Mouse (Mus musculus) ES-Bruce4 (cell line): Measurements from ENCODE around the gene Gm5751. TPM values are rescaled to one million over a fixed set of nuclear protein-coding genes. Genes with fewer than 3 reads are reported as not detected.

Source experiments
- H3K27ac ChIP-seq: 2 replicates; pipeline ENCODE4 v1.5.1; 2012; ENCODE audit warnings: low read length, inconsistent platforms; ENCODE audit not compliant: insufficient read depth
- H3K27me3 ChIP-seq: 2 replicates; pipeline ENCODE4 v1.6.1; 2012; ENCODE audit warnings: mild to moderate bottlenecking, low read length, inconsistent platforms; ENCODE audit not compliant: control insufficient read depth, poor library complexity, insufficient read depth, severe bottlenecking
- H3K36me3 ChIP-seq: 2 replicates; pipeline ENCODE4 v1.6.1; 2012; ENCODE audit warnings: inconsistent platforms, mild to moderate bottlenecking, low read length, moderate library complexity; ENCODE audit not compliant: control insufficient read depth, poor library complexity, insufficient read depth, severe bottlenecking
- H3K4me1 ChIP-seq: one replicate; pipeline ENCODE4 v1.8.1; 2011; ENCODE audit warnings: low read length; ENCODE audit not compliant: control insufficient read depth, insufficient read depth
- H3K4me3 ChIP-seq: 2 replicates; pipeline ENCODE4 v1.5.1; 2011; ENCODE audit warnings: low read depth, mild to moderate bottlenecking, low read length
- H3K9ac ChIP-seq: 2 replicates; pipeline ENCODE4 v1.6.1; 2012; ENCODE audit warnings: low read depth, mild to moderate bottlenecking, inconsistent platforms; ENCODE audit not compliant: poor library complexity, severe bottlenecking
- H3K9me3 ChIP-seq: replicated peaks from 2 replicates; pipeline ENCODE4 v1.6.1; 2012; ENCODE audit warnings: mild to moderate bottlenecking, low read length, inconsistent platforms; ENCODE audit not compliant: control insufficient read depth, poor library complexity, insufficient read depth, severe bottlenecking
- CTCF ChIP-seq: IDR thresholded peaks from one replicate; pipeline ENCODE4 v1.8.1; 2011; ENCODE audit warnings: low read depth, low read length
- EP300 ChIP-seq: IDR thresholded peaks from 2 replicates; pipeline ENCODE4 v1.6.1; 2011; ENCODE audit warnings: low read depth, low read length; ENCODE audit not compliant: insufficient read depth
- POLR2A ChIP-seq: IDR thresholded peaks from one replicate; pipeline ENCODE4 v1.8.1; 2011; ENCODE audit warnings: low read length; ENCODE audit not compliant: insufficient read depth
- polyA plus RNA-seq: library from polyadenylated mRNA; stranded (reverse); fragments of >200 nt; gene quantifications from 2 replicates; pipeline ENCODE4 v1.2.4, GENCODE M21; 2011; ENCODE audit warnings: low read depth; ENCODE audit not compliant: missing spikeins, insufficient read depth, insufficient read length

Gm5751 gene
- polyA plus RNA-seq, 1 experiment = not detected

DNA sequence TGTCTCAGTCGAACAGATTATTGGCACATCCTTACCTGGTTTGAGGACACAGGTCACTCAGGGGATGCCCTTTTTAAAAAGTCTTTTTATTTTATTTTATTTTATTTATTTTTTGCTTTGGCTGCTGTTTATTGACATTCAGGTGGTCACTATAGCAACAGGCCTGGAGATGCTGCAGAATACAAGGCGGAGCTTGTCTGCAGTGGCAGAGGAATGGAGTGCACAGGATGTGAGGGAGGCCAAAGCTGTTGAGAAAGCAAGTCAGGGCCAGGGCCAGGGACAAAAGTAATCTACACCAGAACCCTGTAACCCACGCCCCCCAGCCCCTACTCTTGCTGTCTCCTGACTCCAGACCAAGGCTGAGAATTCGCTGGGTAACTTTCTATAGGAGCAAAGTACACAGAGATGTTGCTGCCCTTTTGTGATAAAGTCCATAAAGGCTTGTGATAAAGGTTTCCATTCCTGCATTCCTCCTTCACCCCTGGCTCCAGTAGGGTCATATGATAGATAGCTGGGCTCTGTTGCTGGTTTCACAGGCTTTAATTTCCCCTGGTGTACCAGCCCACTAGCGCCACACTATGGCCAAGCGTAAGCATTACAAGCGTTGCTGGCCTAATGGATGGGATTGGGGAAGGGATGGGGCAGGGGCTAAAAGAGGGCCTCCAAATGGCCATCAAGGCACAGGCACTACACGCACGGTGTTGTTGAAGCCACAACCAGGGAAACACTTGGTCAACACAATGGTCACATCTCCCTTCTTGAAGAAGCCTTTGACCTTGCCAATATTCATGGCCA, 48.0 kb downstream of the Gm5751 start:
- H3K9me3 ChIP-seq = no peaks in the 10 kb centered on the region
- no peaks in the 10 kb centered on the region for H3K36me3 ChIP-seq
- no peak overlapping the region for H3K27ac ChIP-seq
- TF ChIP-seq POLR2A (no peak), EP300 (no peak), CTCF (peak; percentile 24)
- no peak overlapping the region for H3K9ac ChIP-seq
- H3K4me1 ChIP-seq = no peaks in the 10 kb centered on the region
- H3K4me3 ChIP-seq = no peak overlapping the region
- no peaks in the 10 kb centered on the region for H3K27me3 ChIP-seq

DNA sequence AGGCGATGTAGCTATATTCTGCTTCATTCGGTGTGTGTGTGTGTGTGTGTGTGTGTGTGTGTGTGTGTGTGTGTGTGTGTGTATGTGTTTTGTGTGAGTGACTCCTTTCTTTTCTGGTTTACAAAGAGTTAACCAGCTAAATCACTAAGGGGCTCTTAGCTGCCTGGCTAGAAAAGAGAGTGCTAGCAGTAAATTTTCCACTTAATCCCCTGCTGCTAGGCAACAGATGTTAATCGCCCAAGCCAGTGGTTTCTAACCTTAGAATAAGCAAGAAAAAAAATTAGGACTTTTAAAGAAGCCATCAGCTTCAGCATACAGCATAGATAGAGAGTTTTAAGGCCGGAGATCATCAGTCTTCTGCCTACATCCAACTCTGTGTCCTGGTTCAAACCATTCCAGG, 53.3 kb downstream of the Gm5751 start:
- H3K27me3 ChIP-seq = no peaks in the 10 kb centered on the region
- H3K4me1 ChIP-seq = no peaks in the 10 kb centered on the region
- H3K9me3 ChIP-seq = no peaks in the 10 kb centered on the region
- H3K36me3 ChIP-seq = no peaks in the 10 kb centered on the region
- TF ChIP-seq EP300 (no peak), POLR2A (no peak), CTCF (no peak)
- H3K4me3 ChIP-seq = no peak overlapping the region
- H3K9ac ChIP-seq = no peak overlapping the region
- H3K27ac ChIP-seq = no peak overlapping the region

Other genes with a start within 250 kb of the Gm5751 start
- gene Ssxb8, start 183.4 kb upstream of the Gm5751 start, polyA plus RNA-seq = not detected in 2 replicates
- gene Ssx9, start 125.8 kb upstream of the Gm5751 start, polyA plus RNA-seq = not detected in 2 replicates
- gene Ssxb5, start 70.6 kb upstream of the Gm5751 start, polyA plus RNA-seq = not detected in 2 replicates
- not detected in 2 replicates for gene Gm6592, start 30.3 kb upstream of the Gm5751 start, polyA plus RNA-seq
- 0.52 and 0.61 TPM in 2 replicates for gene B630019K06Rik, start 18.1 kb downstream of the Gm5751 start, polyA plus RNA-seq
- gene Fthl17b, start 88.7 kb downstream of the Gm5751 start, polyA plus RNA-seq = not detected in 2 replicates
- gene Fthl17c, start 102.3 kb downstream of the Gm5751 start, polyA plus RNA-seq = 1.6 and 2.9 TPM in 2 replicates
- not detected in 2 replicates for gene Fthl17d, start 112.5 kb downstream of the Gm5751 start, polyA plus RNA-seq
- not detected in 2 replicates for gene Fthl17e, start 159.2 kb downstream of the Gm5751 start, polyA plus RNA-seq
- gene Fthl17f, start 188.8 kb downstream of the Gm5751 start, polyA plus RNA-seq = 1.6 TPM in 1 of 2 replicates, not detected in the other
- gene 4930402K13Rik, start 230.3 kb downstream of the Gm5751 start, polyA plus RNA-seq = not detected in 2 replicates